Comparison of ENCODE assay signal across 12 mouse cellular contexts in genomic region chr19:31383881-31384280, GRCm38 (mm10).
DNase-seq lines count a peak whose midpoint lies in the region; ATAC-seq and TF ChIP-seq lines count a peak whose summit lies in the region.
"Had no signal": no experiment of that assay in that cellular context is flagged by ENCODE, and none has a peak within 500 bp of the region (broad histone marks: within the 10 kb centered on the region; RNA-seq: fewer than 3 reads in every experiment).

No protein-coding gene starts in this region.

- H3K4me3 ChIP-seq in heart, postnatal 0 days (ENCODE audit: low read depth, low read length), result no peak overlapping the region
- no peak overlapping the region for H3K4me3 ChIP-seq in heart, embryonic 12.5 days
- no peak overlapping the region for H3K4me3 ChIP-seq in hindbrain, postnatal 0 days (ENCODE audit: low read length)
- H3K4me3 ChIP-seq in kidney, adult 2 months (ENCODE audit: insufficient read depth, low read depth, low read length), result no peak overlapping the region
- H3K4me3 ChIP-seq: myocyte had no signal

- H3K27ac ChIP-seq in heart, postnatal 0 days (ENCODE audit: low read depth), result no peak overlapping the region
- no peak overlapping the region for H3K27ac ChIP-seq in heart, embryonic 12.5 days (ENCODE audit: poor library complexity, severe bottlenecking)
- peak overlapping the region; percentile 8; the same call in 1 of the 2 replicates for H3K27ac ChIP-seq in hindbrain, postnatal 0 days
- no peak overlapping the region for H3K27ac ChIP-seq in kidney, adult 2 months (ENCODE audit: insufficient read depth, low read depth, low read length)

- no peaks in the 10 kb centered on the region for H3K4me1 ChIP-seq in heart, postnatal 0 days (ENCODE audit: control insufficient read depth, insufficient read depth)
- 0 out of 2 replicates have a peak, but pooled peaks cover 2% of the 10 kb centered on the region for H3K4me1 ChIP-seq in heart, embryonic 12.5 days (replicated peaks)
- peaks cover 5% of the 10 kb centered on the region; the same call in 1 of the 2 replicates for H3K4me1 ChIP-seq in hindbrain, postnatal 0 days (ENCODE audit: insufficient read depth, low read length)
- H3K4me1 ChIP-seq in kidney, adult 2 months (ENCODE audit: control insufficient read depth, insufficient read depth, low read length), result no peaks in the 10 kb centered on the region

- no peak for TF ChIP-seq EP300 in heart, postnatal 0 days (IDR thresholded peaks at IDR 0.05; ENCODE audit: low read depth)

- WGBS in heart, postnatal 0 days, result 51% methylated on average over 5 of the region's 5 CpGs
- WGBS in heart, embryonic 12.5 days, result 64% methylated on average over 5 of the region's 5 CpGs
- WGBS in hindbrain, postnatal 0 days, result 24% methylated on average over 5 of the region's 5 CpGs
- 61% methylated on average over 5 of the region's 5 CpGs for WGBS in kidney, adult 2 months

- no peaks in the 10 kb centered on the region for H3K36me3 ChIP-seq in heart, postnatal 0 days (replicated peaks; ENCODE audit: control insufficient read depth, insufficient read depth, low read length)
- no peaks in the 10 kb centered on the region for H3K36me3 ChIP-seq in heart, embryonic 12.5 days
- no peaks in the 10 kb centered on the region for H3K36me3 ChIP-seq in hindbrain, postnatal 0 days (ENCODE audit: insufficient read depth, low read length)
- H3K36me3 ChIP-seq in kidney, adult 2 months (ENCODE audit: control insufficient read depth, insufficient read depth, low read length), result no peaks in the 10 kb centered on the region

- ATAC-seq in heart, postnatal 0 days (ENCODE audit: insufficient read depth, low read depth), result 0 out of 2 replicates have a peak, but pooled peaks have one; percentile 62
- ATAC-seq in heart, embryonic 12.5 days (ENCODE audit: insufficient number of reproducible peaks, low FRiP score), result no peak
- peak; percentile 95 for ATAC-seq in hindbrain, postnatal 0 days

- H3K27me3 ChIP-seq in heart, postnatal 0 days (ENCODE audit: control insufficient read depth, insufficient read depth, low read length), result no peaks in the 10 kb centered on the region
- no peaks in the 10 kb centered on the region for H3K27me3 ChIP-seq in heart, embryonic 12.5 days (replicated peaks)
- H3K27me3 ChIP-seq in hindbrain, postnatal 0 days (ENCODE audit: insufficient read depth, low read length), result no peaks in the 10 kb centered on the region
- H3K27me3 ChIP-seq in kidney, adult 2 months (replicated peaks; ENCODE audit: control insufficient read depth, insufficient read depth, low read length), result no peaks in the 10 kb centered on the region

- no peaks in the 10 kb centered on the region for H3K9me3 ChIP-seq in heart, postnatal 0 days (replicated peaks; ENCODE audit: control insufficient read depth, low read length)
- H3K9me3 ChIP-seq in heart, embryonic 12.5 days (replicated peaks), result no peaks in the 10 kb centered on the region
- no peaks in the 10 kb centered on the region for H3K9me3 ChIP-seq in hindbrain, postnatal 0 days (ENCODE audit: low read length)

- TF ChIP-seq POLR2A in brain, embryonic 14.5 days (IDR thresholded peaks at IDR 0.05; ENCODE audit: borderline replicate concordance, extremely low read depth, insufficient read depth, insufficient read length, poor library complexity, severe bottlenecking), result no peak
- no peak for TF ChIP-seq POLR2A in kidney, adult 2 months (IDR thresholded peaks at IDR 0.05; ENCODE audit: low read depth, low read length)

- DNase-seq in heart, postnatal 0 days (ENCODE audit: low spot score), result no peak
- peak; percentile 75 for DNase-seq in brain, embryonic 14.5 days (ENCODE audit: low read depth)
- DNase-seq in hindbrain, postnatal 0 days (ENCODE audit: low spot score), result peak; percentile 76
- peak; percentile 21 for DNase-seq in lung, postnatal 36 days
- DNase-seq in kidney, adult 9 months, result no peak
- DNase-seq in kidney, adult 2 months, result no peak
- DNase-seq in urinary bladder, adult 18-20 months (ENCODE audit: low spot score in 2 of 2), result no peak
- DNase-seq: cerebellum, adult 18-20 months; kidney, postnatal 4 days had no signal

- no peak for TF ChIP-seq CTCF in heart, postnatal 0 days (IDR thresholded peaks at IDR 0.05; ENCODE audit: low read depth)
- TF ChIP-seq CTCF in brain, embryonic 14.5 days (IDR thresholded peaks at IDR 0.05; ENCODE audit: borderline replicate concordance, extremely low read depth, insufficient read depth, insufficient read length), result no peak
- TF ChIP-seq CTCF in hindbrain, postnatal 0 days (IDR thresholded peaks at IDR 0.05; ENCODE audit: low read depth), result no peak
- TF ChIP-seq CTCF in kidney, adult 2 months (conservative IDR thresholded peaks at IDR 0.05; ENCODE audit: insufficient read depth, insufficient read length, low read depth, low read length), result no peak

- H3K9ac ChIP-seq in heart, postnatal 0 days (replicated peaks; ENCODE audit: low read depth, low read length), result no peak overlapping the region
- no peak overlapping the region for H3K9ac ChIP-seq in heart, embryonic 12.5 days
- no peak overlapping the region for H3K9ac ChIP-seq in hindbrain, postnatal 0 days (replicated peaks; ENCODE audit: low read length)

- H3K4me2 ChIP-seq in heart, postnatal 0 days (ENCODE audit: low read depth, low read length), result no peak overlapping the region
- H3K4me2 ChIP-seq in heart, embryonic 12.5 days, result no peak overlapping the region
- peak overlapping the region; percentile 1; the same call in 1 of the 2 replicates for H3K4me2 ChIP-seq in hindbrain, postnatal 0 days (ENCODE audit: low read depth, low read length)
- H3K4me2 ChIP-seq: liver, embryonic 11.5 days had no signal

Comparison
In these comparisons a context has a peak if more than half of its experiments do, and no peak if none do; other contexts are left out.
1. DNase-seq: peak in brain, embryonic 14.5 days (single experiment), hindbrain, postnatal 0 days (single experiment) and lung, postnatal 36 days (single experiment); none in heart, postnatal 0 days (single experiment), kidney, adult 9 months (single experiment), kidney, adult 2 months (single experiment) and urinary bladder, adult 18-20 months (0 of 2).